Mouse (Mus musculus) heart, postnatal 0 days (tissue): ENCODE measurements around the gene Kctd17. TPM values are rescaled to one million over a fixed set of nuclear protein-coding genes. Genes with fewer than 3 reads are reported as not detected.
A peak's percentile ranks its signal among the peaks of the same experiment; 100 is the strongest.

ENCODE experiments used
- ATAC-seq: fragments of 200-750 bp; cut with Nextera tagmentation; 2 replicates; pipeline ENCODE4 v1.8.0; 2017; ENCODE audit warnings: low read depth, moderate number of reproducible peaks, moderate library complexity; ENCODE audit not compliant: insufficient read depth
- DNase-seq: peaks from one replicate; pipeline ENCODE4 v3.0.0-alpha.2; 2016; ENCODE audit warnings: low spot score
- H3K27ac ChIP-seq: fragments of 300-500 bp; sonication (generic); 2 replicates; pipeline ENCODE4 v1.5.1; 2014; ENCODE audit warnings: low read depth, mild to moderate bottlenecking
- H3K27me3 ChIP-seq: fragments of 300-500 bp; sonication (generic); 2 replicates; pipeline ENCODE4 v1.6.1; 2014; ENCODE audit warnings: low read length, mixed read lengths; ENCODE audit not compliant: control insufficient read depth, insufficient read depth
- H3K36me3 ChIP-seq: fragments of 300-500 bp; sonication (generic); replicated peaks from 2 replicates; pipeline ENCODE4 v1.6.1; 2014; ENCODE audit warnings: low read length, mixed read lengths; ENCODE audit not compliant: control insufficient read depth, insufficient read depth
- H3K4me1 ChIP-seq: fragments of 300-500 bp; sonication (generic); 2 replicates; pipeline ENCODE4 v1.6.1; 2014; ENCODE audit warnings: antibody characterized with exemption; ENCODE audit not compliant: control insufficient read depth, insufficient read depth
- H3K4me2 ChIP-seq: fragments of 300-500 bp; sonication (generic); 2 replicates; pipeline ENCODE4 v1.6.1; 2014; ENCODE audit warnings: low read depth, mild to moderate bottlenecking, low read length, moderate library complexity
- H3K4me3 ChIP-seq: fragments of 300-500 bp; sonication (generic); 2 replicates; pipeline ENCODE4 v1.5.1; 2014; ENCODE audit warnings: low read depth, low read length
- H3K9ac ChIP-seq: fragments of 300-500 bp; sonication (generic); replicated peaks from 2 replicates; pipeline ENCODE4 v1.6.1; 2014; ENCODE audit warnings: low read depth, low read length, mixed read lengths
- H3K9me3 ChIP-seq: fragments of 300-500 bp; sonication (generic); replicated peaks from 2 replicates; pipeline ENCODE4 v1.6.1; 2016; ENCODE audit warnings: low read length; ENCODE audit not compliant: control insufficient read depth
- CTCF ChIP-seq: IDR thresholded peaks from 2 replicates; pipeline ENCODE4 v1.5.1; 2016; ENCODE audit warnings: antibody characterized with exemption, control low read depth, low read depth
- EP300 ChIP-seq: IDR thresholded peaks from 2 replicates; pipeline ENCODE4 v1.6.1; 2016; ENCODE audit warnings: antibody characterized with exemption, low read depth
- WGBS: fragments of 180-500 bp; shearing (Covaris S2); extraction: QIAGEN DNeasy Blood & Tissue Kit; methylation state at CpG from one replicate; pipeline ENCODE4 v1.1.7; 2014; 5-methylcytosine and 5-hydroxymethylcytosine counted together
- polyA plus RNA-seq: library from polyadenylated mRNA; unstranded; fragments of >200 nt; fragmentation: Nextera tagmentation; extraction: Ambion mirVana; gene quantifications from 2 replicates; pipeline ENCODE4 v1.2.1, GENCODE M21; 2015
- total RNA-seq: library from RNA; depleted of rRNA; stranded (reverse); fragments of >200 nt; gene quantifications from 2 replicates; pipeline ENCODE4 v1.2.3, GENCODE M21; 2014; ENCODE audit warnings: low replicate concordance

Kctd17 gene
- total and polyA plus RNA-seq, 2 experiments from 2014 or later: 17.8 to 49.8 TPM

GRCm38 (mm10) chr15:78434896-78435520 is 6.6 kb downstream of the Kctd17 start:
- no peak for ATAC-seq
- peak; percentile 47 for DNase-seq
- Histone ChIP-seq H3K4me3 (no peak overlapping the region), H3K9ac (no peak overlapping the region), H3K9me3 (no peaks in the 10 kb centered on the region), H3K27ac (no peak overlapping the region), H3K36me3 (peaks cover 5% of the 10 kb centered on the region), H3K4me2 (no peak overlapping the region), H3K27me3 (no peaks in the 10 kb centered on the region), H3K4me1 (peaks cover 9% of the 10 kb centered on the region)
- 52% methylated on average over 6 of the region's 6 CpGs for WGBS
- no peak for TF ChIP-seq EP300
- TF ChIP-seq CTCF: peak; percentile 64

GRCm38 (mm10) chr15:78435681-78436080 is 7.3 kb downstream of the Kctd17 start:
- DNase-seq: no peak
- Histone ChIP-seq H3K4me2 (no peak overlapping the region), H3K4me1 (peaks cover 9% of the 10 kb centered on the region), H3K4me3 (no peak overlapping the region), H3K27ac (no peak overlapping the region), H3K9ac (no peak overlapping the region), H3K36me3 (peaks cover 5% of the 10 kb centered on the region), H3K27me3 (no peaks in the 10 kb centered on the region), H3K9me3 (no peaks in the 10 kb centered on the region)
- 89% methylated on average over 11 of the region's 11 CpGs for WGBS
- no peak for ATAC-seq
- no peak for TF ChIP-seq CTCF
- no peak for TF ChIP-seq EP300

GRCm38 (mm10) chr15:78436380-78437192 is 8.2 kb downstream of the Kctd17 start:
- H3K27ac ChIP-seq: peak overlapping the region; percentile 70; the same call in 1 of the 2 replicates
- peaks cover 5% of the 10 kb centered on the region for H3K36me3 ChIP-seq
- peak; percentile 67 for ATAC-seq
- 18% methylated on average over 26 of the region's 32 CpGs for WGBS
- no peaks in the 10 kb centered on the region for H3K27me3 ChIP-seq
- H3K9ac ChIP-seq: peak overlapping the region; percentile 29; the same call in 1 of the 2 replicates
- peaks cover 9% of the 10 kb centered on the region for H3K4me1 ChIP-seq
- TF ChIP-seq CTCF: no peak
- no peak for TF ChIP-seq EP300
- peak; percentile 76 for DNase-seq
- H3K4me3 ChIP-seq: peak overlapping the region; percentile 30
- no peaks in the 10 kb centered on the region for H3K9me3 ChIP-seq
- H3K4me2 ChIP-seq: peak overlapping the region; percentile 53

GRCm38 (mm10) chr15:78437237-78438017 is 9.1 kb downstream of the Kctd17 start:
- peak overlapping the region; percentile 29; the same call in 1 of the 2 replicates for H3K9ac ChIP-seq
- no peaks in the 10 kb centered on the region for H3K27me3 ChIP-seq
- ATAC-seq (peak; percentile 25), DNase-seq (peak; percentile 42)
- H3K27ac ChIP-seq: peak overlapping the region; percentile 70
- H3K4me2 ChIP-seq: peak overlapping the region; percentile 53
- TF ChIP-seq EP300 (no peak), CTCF (no peak)
- H3K4me3 ChIP-seq: peak overlapping the region; percentile 30
- WGBS: 22% methylated on average over 23 of the region's 23 CpGs
- H3K9me3 ChIP-seq: no peaks in the 10 kb centered on the region
- peaks cover 5% of the 10 kb centered on the region for H3K36me3 ChIP-seq
- H3K4me1 ChIP-seq: peaks cover 9% of the 10 kb centered on the region

GRCm38 (mm10) chr15:78438018-78438394 is 9.6 kb downstream of the Kctd17 start:
- H3K27ac ChIP-seq: peak overlapping the region; percentile 70; the same call in 1 of the 2 replicates
- no peaks in the 10 kb centered on the region for H3K9me3 ChIP-seq
- no peaks in the 10 kb centered on the region for H3K27me3 ChIP-seq
- WGBS: 39% methylated on average over 4 of the region's 4 CpGs
- peaks cover 5% of the 10 kb centered on the region for H3K36me3 ChIP-seq
- no peak overlapping the region for H3K4me2 ChIP-seq
- TF ChIP-seq CTCF (no peak), EP300 (no peak)
- H3K4me3 ChIP-seq: no peak overlapping the region
- peaks cover 9% of the 10 kb centered on the region for H3K4me1 ChIP-seq
- ATAC-seq (no peak), DNase-seq (no peak)
- H3K9ac ChIP-seq: no peak overlapping the region
